Mouse (Mus musculus) cerebellum, postnatal 25 days (tissue): Measurements from ENCODE around the gene Card19.

Source experiments
- DNase-seq, 2 experiments: peaks; one replicate each; pipeline ENCODE4 v3.0.0; 2021; ENCODE audit warnings: mixed read lengths in 2 of 2

Gene Card19

DNA sequence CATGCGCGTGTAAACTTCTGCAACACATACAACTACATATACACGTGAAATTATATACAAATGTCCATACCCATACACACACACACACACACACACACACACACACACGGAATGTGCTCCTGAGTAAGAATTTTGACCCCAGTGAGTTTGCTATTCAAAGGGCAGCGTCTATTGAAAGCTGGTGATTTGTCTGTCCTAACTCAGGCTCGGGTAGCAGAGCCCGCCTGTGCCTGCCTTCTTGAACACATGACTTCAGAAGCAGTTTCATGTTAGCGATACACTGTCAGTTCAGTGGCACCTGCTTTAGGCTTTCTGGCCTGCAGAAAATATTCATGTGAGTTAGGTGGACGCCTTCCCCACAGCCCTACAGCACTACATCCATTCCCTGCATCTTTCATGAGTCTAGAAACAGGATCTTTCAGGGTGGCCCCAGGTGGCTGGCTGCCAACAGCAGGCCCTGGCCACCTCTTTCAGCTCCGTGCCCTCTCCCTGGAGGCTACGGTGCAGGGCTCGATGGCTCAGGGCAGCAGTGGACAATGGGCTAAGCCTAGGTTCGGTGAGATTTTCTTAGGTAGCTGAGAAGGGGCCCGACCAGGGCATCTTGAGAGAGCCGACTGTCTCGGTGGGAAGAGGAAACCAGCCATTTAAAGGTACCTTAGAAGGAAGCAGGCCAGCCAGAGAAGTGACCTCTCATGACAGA lies 23.5 kb downstream of the Card19 start:
- no peak for DNase-seq

DNA sequence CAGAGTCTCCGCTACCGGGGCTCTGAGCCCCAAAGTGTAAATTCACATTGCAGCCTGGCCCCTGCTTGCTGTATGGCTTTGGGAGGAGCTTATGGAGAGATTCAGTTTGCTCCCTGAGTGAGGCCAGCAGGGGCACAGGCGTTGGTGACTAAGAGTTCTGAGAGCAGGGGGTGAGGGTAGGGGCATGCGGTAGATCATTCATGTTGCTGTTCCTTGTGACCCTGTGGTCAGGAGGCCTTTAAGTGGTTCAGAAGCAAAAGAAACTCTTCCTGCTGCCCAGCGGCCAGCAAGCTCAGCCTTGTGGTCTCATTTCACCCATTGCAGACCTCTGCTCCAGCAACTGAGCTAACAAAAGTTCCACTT lies 24.2 kb downstream of the Card19 start:
- DNase-seq, result no peak

DNA sequence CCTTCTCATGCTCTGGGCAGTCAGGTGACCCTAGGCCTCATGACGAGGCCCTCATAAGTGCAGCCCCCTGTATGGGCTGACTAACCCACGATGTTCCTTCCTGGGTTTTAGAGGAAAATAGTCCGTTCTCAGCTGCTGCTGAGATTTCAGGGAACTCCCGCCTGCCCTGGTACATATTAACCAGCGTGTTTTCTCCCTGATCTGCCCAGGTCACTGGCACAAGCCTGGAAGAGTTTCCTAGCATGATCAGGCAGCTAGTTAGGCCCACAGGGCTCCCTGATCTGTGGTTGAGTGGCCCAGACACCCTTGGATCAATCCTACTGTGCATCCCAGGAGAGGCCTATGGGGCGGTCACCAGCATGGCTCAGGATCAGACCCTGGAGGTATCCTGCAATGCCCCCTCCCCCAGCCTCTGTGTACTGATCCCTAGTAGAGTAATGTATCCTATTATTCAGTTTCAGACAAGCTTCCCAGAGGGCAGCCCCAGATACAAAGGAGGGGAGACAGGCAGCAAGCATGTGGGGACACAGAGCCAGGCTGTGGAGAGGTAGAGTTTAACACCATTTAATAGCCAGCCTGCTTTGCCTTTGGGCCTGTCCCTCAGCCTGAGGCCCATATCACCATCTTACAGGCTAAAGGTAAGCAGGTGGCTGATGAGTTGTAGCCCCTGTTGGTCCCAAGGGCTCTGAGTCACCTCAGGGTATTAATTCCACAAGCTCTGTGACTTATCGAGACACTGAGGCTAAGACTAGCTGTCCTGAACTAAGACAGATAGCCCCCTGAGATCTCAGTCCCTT lies 24.8 kb downstream of the Card19 start:
- DNase-seq, result no peak

DNA sequence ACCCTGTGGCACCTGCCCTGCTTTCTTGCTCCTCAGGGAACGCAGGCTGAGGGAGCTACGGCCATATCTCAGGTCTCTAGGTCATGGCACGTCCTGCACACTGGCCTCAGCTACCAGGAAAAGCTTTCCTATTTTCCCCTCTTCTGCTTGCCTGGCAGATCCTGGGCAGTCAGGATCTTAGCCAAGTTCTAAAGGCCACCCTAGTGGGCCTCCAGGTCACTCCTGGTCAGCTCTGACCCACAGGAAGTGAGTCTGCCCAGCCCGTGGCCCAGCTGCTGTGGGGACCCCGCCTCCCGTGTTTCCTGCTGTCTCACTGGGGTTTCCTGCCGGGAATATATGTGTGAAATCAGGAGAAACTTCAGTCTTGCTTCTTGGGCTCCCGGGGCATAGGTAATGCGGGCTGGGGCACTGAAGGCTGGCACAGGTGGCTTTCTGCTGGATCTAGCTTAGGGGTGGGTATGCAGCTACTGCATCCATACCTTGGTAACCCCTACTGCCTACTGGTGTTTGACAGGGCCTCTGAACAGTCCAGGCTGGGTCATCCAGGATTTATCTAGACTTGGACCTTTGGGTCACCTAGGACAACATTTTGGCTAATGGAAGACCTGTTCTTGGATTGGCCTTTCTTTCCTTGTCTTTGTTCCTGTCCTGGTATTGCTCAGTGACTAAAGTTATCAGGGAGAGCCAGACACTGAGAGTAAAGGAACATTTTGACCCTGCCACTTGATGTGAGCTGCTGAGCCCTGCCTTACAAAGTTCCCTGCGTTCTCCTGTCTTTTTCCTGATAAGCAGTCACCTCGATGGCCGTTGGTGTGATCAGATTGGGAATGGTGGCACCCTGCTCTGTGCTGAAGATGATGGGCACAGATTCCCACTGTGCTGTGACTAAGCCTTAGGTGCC lies 25.6 kb downstream of the Card19 start:
- DNase-seq, result no peak

DNA sequence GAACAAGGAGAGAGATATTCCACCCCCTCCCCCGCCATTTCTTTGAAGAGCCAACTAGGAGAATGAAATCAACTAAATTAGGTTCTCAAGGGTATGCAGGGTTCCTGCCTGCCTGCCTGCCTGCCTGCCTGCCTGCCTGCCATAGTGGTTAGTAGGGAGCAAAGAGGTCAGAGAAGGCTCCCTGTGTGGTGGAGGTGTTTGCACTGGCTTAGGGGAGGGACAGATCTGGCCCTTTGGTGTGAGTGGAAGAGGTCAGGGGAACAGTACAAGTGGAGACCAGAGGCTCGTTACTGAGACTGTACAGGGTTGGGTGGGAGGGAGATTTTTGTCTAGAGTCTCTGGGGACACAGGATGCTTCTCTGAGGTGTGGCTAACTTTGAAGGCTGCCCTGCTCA lies 26.9 kb downstream of the Card19 start:
- DNase-seq, result no peak

DNA sequence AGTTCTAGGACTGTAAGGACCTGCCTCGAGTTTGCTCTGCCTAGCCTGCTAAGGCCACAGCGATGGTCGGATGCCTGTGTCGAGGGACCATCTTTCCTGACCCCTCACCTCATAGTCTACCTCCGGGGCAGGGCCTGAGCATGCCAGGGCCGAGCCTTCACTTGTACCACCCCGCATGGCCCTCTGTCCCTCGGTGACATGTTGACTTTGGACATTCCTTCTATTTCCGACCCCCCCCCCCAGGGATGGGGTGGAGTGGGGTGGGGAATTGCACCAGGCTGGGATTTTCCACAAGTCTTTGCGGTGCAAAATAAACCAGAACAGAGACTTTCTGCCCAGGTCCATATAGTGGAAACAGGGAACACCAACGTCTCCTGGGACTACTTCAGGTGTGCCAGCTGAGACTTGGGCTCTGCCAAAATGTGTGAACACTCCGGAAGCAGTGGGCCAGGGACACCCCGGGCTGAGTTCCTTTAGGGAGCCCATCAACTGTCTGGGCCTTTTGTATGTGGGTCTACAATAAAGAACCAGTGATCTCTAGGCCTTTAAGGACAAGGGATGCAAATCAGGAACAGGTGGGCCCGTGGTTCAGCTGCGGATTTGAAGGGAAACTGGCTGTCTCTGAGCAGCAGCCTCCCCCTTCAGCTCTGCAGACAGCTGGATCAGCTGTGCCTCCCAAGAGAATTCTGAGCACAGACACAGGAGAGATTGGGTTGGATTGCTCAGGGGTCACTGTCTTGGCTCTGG lies 27.4 kb downstream of the Card19 start:
- no peak for DNase-seq

DNA sequence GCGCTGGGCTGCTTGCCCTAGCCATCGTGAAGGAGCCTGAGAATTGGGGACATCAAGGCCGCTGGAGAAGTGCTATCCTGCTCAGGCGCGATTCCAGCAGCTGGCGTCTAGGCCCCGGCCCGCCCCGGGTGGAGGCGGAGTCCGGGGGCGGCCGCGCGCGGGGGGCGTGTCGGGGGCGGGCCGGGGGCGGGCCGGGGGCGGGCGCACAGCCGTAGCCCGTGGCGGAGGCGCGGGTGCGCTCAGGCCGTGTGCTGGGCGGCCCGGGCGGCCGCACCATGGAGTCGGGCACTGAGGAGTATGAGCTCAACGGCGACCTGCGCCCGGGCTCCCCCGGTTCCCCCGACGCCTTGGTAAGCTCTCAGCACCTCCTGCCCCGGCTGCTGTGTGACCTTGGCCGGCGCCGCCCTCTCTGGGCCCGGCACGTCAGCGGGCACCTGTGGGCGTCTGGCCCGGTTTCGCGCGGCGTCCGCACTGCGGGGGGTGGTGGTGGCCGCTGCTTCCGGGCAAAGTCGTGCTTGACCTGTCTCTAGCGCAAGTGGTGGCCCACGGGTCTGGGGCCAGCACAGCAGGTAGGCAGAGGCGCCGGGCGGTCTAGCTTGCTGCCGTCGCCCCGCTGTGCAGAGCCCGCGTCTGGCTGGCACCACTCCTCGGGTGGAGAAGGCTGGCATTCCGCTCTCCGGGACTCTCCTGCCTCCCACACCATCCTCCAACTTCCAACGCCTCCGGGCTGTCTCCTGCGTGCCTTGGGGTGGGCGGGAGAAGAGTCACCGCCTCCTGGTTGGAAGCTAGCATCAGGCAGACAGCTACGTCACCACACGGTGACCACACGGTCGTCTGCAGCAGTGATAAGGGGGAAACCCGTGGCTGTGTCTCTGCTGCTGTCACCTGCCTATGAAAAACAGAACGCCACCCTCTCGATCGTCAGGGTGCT lies 28.3 kb downstream of the Card19 start, which contains the start of gene Ninj1:
Gene Ninj1 (plus strand): TSS at position 198 of the 931 bp plus-strand sequence.
- peak; percentile 79 to 89 for DNase-seq

DNA sequence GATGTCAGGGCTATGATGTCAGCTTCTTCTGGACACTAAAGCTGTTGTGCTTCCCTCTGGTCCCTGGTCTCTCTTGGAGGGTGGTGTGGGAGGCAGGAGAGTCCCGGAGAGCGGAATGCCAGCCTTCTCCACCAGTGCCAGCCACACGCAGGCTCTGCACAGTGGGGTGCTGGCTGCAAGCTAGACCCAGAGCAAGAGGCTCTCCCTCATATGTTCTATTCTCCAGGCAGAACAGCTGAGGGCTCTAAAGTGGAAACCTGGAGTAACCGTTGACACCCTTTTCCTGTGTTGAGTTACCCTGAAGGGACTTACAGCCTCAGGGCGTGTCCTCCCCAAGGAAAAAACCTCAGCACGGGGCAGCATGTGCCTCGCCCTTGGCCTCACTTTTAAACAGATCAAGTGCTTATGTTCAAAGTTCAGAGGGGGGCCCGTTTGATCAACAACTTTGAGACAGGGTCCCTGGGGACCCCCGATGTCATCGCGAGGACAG lies 29.0 kb downstream of the Card19 start:
- peak; percentile 37 to 44 for DNase-seq

DNA sequence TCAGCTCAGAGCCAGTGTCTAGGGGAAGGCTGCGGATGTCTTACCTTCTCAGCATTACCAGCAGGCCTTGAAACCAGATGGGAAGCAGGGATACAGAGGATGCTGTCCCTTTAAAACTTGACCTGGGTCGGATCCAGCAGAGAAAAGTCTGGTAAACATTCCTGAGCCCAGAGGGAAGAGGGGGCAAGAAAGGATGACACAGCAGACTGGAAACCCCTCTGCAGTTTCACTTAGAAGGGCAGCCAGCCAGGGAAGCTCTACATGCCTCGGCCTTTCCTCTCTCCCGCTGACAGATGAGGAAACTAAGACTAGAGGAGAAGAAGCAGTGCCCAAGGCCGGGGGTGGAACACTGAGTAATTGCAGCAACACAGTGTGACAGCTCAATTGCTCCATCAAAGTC lies 32.2 kb downstream of the Card19 start:
- DNase-seq, result no peak

DNA sequence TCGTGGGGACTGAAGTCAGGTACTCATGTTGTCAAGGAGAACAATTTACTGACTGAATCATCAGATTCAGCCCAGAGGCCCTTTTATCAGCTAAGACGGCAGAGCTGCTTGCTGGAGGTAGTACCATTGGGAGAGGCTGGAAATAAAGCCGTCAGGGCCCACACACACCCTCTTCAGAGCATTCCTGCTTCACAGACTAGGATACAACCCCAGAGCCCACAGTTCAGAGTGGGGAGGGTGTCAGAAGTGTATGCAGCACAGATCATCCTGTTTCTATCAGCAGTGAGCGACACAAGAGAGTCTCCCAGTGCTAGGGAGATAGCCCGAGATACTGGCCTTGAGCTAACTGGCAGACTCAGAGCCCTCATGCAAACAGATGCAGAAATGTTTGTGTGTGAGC lies 32.7 kb downstream of the Card19 start:
- no peak for DNase-seq

DNA sequence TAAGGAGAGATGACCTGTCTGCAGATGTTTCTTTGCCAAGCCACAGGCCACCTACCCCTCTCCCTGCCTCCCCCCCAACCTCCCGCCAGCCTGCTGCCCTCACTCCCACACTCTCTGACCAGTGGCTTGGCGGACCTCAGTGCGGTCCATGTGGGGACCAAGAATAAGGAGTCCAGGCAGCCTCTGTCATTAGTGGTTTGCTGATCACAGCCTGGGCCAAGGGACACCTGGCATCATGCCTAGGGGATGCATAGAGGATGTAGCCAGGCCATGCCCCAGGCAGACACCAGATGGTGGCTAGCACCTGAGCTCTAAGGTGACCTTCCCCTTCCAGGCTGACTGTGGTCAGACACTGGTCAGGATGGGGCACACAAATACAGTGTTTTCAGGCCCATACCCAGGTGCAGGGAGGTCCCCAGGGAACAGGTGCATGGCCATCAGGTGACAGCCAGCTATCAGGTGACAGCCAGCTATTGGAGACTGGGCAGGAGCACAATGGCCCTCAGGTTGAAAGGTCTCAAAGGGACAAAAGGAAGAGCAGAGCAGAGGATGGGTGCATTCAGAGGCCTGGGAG lies 34.3 kb downstream of the Card19 start:
- DNase-seq, result peak; percentile 80 to 89

DNA sequence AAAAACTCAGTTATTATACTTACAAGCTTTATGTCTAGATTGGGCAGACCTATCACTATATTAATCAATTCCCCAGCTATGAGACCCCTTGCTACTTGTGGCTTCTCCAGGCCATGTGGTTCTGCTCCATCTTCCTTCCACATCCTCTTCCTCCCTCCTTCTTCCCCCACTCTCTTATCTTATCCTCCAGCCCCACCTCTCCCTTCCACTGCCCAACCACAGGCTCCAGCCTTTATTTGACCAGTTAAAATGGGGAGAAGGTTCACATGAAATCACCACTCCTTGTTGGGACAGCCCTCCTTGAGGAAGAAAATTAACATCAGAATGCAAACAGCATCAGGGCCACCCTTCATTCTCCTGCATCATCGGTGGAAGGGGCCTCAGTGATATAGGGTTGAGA lies 35.1 kb downstream of the Card19 start:
- DNase-seq, result no peak

DNA sequence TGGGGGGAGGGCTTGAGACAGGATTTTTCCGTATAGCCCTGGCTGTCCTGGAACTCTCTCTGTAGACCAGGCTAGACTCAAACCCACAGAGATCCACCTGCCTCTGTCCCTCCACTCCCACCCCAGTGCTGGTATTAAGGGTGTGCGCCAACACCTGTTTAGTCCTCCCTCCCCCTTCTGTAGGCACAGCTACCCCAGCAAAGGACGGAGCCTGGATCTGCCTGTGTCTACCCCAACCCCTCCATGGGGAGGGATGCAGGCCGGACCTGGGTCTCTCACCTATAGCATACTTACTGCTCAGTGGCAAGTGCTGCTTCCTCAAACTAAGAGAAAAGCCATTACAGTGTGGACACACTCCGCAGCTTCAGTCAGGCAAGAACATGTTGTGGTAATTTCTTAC lies 35.6 kb downstream of the Card19 start:
- no peak for DNase-seq

DNA sequence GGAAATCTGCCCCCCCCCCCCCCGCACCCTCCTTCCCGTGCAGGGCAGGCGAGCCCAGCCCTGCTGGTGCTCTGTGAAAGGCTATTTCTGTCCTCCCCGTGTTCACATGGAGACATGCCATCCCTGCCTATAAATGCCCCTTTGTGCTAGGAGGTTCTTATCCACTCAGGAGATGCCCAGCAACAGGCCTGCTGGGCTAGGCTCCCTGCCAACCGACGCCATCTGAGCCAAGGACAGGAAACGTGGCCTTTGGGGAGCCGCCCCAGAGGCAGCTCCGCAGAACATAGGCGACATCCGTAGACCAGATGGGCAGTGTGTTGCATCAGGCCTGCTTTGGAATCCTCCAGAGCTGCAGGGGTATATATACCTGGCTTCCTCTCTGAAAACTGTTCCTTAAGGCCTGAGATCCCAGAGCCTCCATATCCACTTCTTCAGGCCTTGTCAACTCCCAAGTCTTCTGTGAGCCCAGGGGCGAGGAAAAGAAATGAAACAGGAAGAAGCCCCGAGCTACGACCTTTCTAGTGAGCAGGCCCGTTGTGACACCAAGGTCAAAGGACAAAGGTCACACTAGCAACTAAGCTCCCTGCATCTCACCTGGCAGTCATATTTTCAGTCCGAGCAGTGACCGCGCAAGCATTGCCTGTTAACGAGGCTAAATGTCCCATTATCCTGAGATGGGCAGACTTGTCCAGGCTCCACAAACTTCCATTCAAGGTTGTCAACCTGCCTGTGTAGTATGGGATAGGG lies 36.8 kb downstream of the Card19 start:
- DNase-seq, result peak; percentile 95

DNA sequence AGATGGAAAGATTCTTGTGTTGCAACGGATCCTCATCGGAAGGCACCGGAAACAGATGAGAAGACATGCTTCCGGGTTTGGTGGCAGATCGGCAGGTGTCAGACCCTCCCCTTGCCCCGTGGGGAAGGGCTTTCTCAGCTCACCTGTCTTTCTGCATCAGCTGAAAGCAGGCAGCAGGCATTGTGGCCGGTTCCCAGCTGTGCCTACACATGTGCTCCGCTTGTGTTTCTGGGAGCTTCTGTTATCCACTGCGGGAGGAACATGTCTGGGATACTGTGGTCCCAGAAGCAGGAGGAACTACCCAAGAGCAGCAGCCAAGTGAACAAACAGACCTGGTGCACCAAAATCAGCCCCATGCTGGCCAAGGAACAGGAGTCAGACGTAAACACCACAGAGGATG lies 40.3 kb downstream of the Card19 start:
- no peak for DNase-seq

DNA sequence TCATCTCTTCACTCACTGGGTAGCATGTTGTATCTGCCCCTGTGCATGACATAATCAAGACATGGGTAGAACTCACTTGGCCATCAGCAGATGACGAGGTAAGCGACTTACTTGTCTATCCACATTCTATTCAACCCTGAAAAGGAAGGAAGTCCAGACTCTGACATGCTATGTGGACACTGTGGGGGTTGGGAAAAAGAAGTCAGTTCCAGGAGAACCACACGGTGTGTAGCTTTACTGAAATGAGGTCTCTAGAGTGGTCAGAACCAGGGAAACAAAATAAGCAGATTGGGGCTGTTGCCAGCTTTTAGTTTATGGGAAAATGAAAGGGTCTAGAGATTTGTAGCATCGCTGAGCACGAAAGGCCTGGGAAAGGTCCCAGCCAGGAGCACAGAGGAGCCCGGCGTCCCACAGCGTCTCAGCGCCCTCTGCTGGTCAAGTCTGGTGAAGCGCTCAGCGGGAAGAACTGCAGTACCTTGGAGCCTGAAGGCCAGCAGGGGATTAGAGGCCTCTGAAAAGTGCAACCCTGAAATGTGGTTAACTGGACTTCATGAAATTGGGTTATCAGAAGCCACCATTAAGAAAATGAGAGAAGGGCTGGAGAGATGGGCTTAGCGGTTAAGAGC lies 42.8 kb downstream of the Card19 start:
- DNase-seq, result peak; percentile 96 to 97

DNA sequence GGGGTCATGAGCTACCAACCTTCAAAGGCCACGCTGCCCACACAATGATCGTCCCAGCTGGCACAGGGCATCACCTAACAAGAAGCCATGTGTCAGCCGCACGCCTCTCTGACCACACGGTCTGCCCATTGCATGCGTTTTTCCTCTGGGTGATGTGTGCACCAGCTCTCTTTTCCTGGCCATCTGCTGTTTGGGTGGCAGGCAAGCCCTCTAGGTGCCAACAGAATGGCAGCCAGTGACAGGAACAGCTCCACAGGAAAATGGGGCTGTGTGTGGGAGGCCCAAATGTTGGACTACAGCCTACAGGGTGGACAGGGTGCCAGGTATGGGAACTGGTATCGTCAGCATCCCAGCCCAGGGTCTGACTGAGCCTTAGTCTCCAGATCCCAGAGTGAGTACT lies 43.5 kb downstream of the Card19 start:
- DNase-seq, result peak; percentile 86 to 88

DNA sequence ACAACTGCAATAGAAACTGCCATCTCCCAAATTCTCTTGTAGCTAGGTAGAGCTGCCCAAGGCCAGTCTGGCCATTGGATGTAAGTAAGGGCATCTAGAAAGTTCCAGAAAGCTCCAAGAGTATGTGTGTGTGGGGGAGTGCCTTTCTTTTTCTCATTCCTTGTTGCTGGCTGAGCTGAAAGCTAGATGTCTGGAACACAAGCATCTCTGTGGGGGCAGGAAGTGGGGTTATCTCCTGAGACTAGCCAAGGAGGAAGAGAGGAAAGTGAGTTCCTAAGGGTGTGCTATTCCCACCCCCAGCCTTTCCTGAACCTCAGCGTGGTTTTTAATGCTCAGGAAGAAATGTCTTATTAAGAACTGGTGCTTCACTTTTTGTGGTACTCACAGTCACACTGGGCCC lies 44.1 kb downstream of the Card19 start:
- DNase-seq, result no peak

DNA sequence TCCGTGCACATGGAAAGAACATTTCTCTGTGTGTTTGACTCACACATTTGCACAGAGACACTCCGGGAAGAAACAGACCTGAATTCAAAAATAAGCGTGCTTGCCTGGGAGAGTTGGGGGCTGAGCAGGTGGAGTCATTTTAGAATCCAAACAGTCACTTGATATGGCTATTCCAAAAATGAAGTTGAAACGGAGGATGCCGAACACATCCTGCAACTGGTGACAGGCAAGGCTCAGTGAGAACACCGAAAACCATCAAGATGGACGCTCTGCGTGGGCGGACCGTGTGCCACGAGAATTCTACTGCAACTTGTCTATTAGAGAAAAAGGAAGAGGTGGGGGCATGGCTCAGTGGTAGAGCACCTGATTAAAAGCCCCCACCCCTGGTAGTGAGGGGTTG lies 45.2 kb downstream of the Card19 start:
- DNase-seq, result no peak
